Mouse (Mus musculus) E14TG2a.4 (cell line): ENCODE results near the gene Ethe1.

ENCODE experiments used
- H3K27me3 ChIP-seq: 2 replicates; pipeline ENCODE4 v1.6.1; 2014; ENCODE audit warnings: low read length, control low read depth; ENCODE audit not compliant: insufficient read depth
- H3K36me3 ChIP-seq: 2 replicates; pipeline ENCODE4 v1.6.1; 2014; ENCODE audit warnings: low read length, control low read depth; ENCODE audit not compliant: insufficient read depth
- H3K4me1 ChIP-seq: replicated peaks from 2 replicates; pipeline ENCODE4 v1.6.1; 2014; ENCODE audit warnings: low read depth, low read length, control low read depth
- H3K4me3 ChIP-seq: replicated peaks from 2 replicates; pipeline ENCODE4 v1.5.1; 2014; ENCODE audit warnings: mild to moderate bottlenecking, low read length
- H3K9me3 ChIP-seq: 2 replicates; pipeline ENCODE4 v1.6.1; 2014; ENCODE audit warnings: low read length, control low read depth
- CTCF ChIP-seq: conservative IDR thresholded peaks from 2 replicates; pipeline ENCODE4 v1.5.1; 2014; ENCODE audit warnings: low read length
- NANOG ChIP-seq: IDR thresholded peaks from 2 replicates; pipeline ENCODE4 v1.6.1; 2014; ENCODE audit warnings: borderline replicate concordance, low read length, mixed read lengths
- POU5F1 ChIP-seq: IDR thresholded peaks from 2 replicates; pipeline ENCODE4 v1.6.1; 2014; ENCODE audit warnings: low read length, borderline replicate concordance

The Ethe1 gene

DNA sequence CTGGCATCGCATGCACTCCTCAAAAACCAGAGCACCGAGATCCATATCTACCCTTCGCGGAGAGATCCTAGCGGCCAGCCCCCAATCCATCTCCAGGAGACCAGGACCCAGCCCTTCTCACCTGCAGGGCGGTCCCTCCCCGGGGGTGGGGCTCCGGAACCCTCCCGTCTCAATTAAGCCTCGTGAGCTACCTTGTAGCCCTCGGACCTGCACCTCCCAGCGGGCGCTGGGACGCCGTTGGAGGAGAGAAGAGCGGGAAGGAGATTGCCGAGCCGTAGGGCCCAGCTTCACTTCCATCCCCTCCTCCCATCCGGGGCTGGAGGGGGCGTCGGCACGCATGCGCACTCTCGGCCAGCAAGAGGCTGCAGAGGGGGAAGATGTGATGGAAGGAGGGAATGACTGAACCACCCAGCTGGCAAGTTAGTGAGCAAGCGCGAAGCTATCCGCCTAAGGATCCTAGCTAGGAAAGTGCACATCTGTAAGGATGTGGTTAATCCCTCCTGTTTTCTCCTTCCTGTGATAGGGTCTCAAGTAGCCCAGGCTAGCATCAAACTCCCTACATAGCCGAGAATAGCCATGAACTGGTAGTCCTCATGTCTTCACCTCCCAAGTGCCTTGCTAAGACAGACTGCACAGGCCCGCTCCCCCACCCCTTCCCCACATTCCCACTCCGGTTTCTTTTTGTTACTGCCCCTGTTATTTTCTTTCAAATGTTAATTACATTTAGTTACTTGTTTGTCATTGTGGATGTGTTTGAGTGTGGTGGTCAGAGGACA, at the start of gene Ethe1, which contains the start of gene Zfp575:
Ethe1 (plus strand) TSS at position 214 of the 776 bp plus-strand sequence.
Zfp575 (minus strand) TSS at position 312 of the 776 bp plus-strand sequence.
- Histone ChIP-seq H3K4me3 (peak within 1 kb of the TSS; percentile 80), H3K27me3 (peaks cover 38% of the 10 kb centered on the region), H3K4me1 (peaks cover 25% of the 10 kb centered on the region), H3K9me3 (peaks cover 32% of the 10 kb centered on the region), H3K36me3 (no peaks in the 10 kb centered on the region)
- TF ChIP-seq NANOG = no peak
- TF ChIP-seq POU5F1 = no peak
- TF ChIP-seq CTCF = no peak

GRCm38 (mm10) chr7:24537591-24537990, 49.8 kb upstream of the Ethe1 start:
- Histone ChIP-seq H3K9me3 (peaks cover 10% of the 10 kb centered on the region), H3K36me3 (peaks cover 5% of the 10 kb centered on the region; the same call in 1 of the 2 replicates), H3K4me1 (peaks cover 38% of the 10 kb centered on the region), H3K4me3 (no peak overlapping the region), H3K27me3 (peaks cover 17% of the 10 kb centered on the region)
- TF ChIP-seq CTCF = no peak
- no peak for TF ChIP-seq NANOG
- TF ChIP-seq POU5F1 = no peak

- Histone ChIP-seq H3K4me3 (no peak overlapping the region), H3K9me3 (peaks cover 10% of the 10 kb centered on the region), H3K36me3 (peaks cover 5% of the 10 kb centered on the region; the same call in 1 of the 2 replicates), H3K27me3 (peaks cover 17% of the 10 kb centered on the region), H3K4me1 (peaks cover 33% of the 10 kb centered on the region)
- no peak for TF ChIP-seq CTCF
- TF ChIP-seq NANOG = no peak
- TF ChIP-seq POU5F1 = no peak
Measured at GRCm38 (mm10) chr7:24538154-24538553, 49.2 kb upstream of the Ethe1 start.

DNA sequence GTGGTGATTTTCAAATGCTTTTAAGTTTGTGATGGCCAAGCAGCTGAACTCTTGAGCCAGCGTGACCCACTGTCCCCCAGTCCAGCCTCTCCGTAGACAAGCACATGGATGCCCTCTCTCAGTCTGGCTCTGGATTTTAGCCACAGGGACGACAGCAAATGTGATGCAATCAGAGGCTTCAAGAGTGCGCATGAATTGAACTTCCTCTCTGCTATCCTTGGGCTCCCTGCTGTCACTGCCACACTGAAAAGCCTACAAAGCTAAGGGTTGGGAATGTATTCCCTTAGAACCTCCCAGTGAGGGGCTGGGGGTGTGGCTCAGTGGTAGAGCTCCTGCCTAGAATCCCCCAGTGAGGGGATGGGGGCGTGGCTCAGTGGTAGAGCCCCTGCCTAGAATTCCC, 48.6 kb upstream of the Ethe1 start:
- Histone ChIP-seq H3K27me3 (peaks cover 12% of the 10 kb centered on the region), H3K4me3 (no peak overlapping the region), H3K36me3 (peaks cover 5% of the 10 kb centered on the region; the same call in 1 of the 2 replicates), H3K9me3 (peaks cover 10% of the 10 kb centered on the region), H3K4me1 (peaks cover 27% of the 10 kb centered on the region)
- TF ChIP-seq CTCF (no peak), POU5F1 (no peak), NANOG (no peak)

DNA sequence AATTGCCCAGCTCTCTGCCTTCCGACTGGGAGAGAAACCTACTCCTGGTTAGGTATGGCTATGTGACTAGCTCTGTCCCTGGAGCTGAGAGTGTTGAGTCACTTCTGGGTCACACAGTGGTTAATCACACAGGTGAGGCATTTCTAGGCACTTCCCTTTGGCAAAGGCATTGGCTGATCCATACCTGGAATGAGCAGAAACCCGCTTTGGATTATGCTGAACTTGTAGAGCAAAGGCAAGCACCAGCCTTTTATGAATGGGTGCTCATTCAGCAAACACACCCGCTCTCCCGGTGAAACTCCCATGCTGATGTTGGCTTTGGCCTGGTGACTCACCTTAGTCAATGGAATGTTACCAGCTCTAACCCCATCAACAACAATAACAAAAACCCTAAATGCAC, 47.7 kb upstream of the Ethe1 start:
- Histone ChIP-seq H3K9me3 (peaks cover 10% of the 10 kb centered on the region), H3K4me1 (peaks cover 23% of the 10 kb centered on the region), H3K4me3 (no peak overlapping the region), H3K36me3 (peaks cover 5% of the 10 kb centered on the region; the same call in 1 of the 2 replicates), H3K27me3 (peaks cover 9% of the 10 kb centered on the region)
- TF ChIP-seq CTCF = no peak
- TF ChIP-seq POU5F1 = no peak
- TF ChIP-seq NANOG = no peak

- H3K36me3 ChIP-seq = peaks cover 19% of the 10 kb centered on the region
- no peak for TF ChIP-seq NANOG
- TF ChIP-seq CTCF = peak; percentile 88
- H3K4me1 ChIP-seq = peaks cover 38% of the 10 kb centered on the region
- 0 out of 2 replicates have a peak, but pooled peaks cover 2% of the 10 kb centered on the region for H3K9me3 ChIP-seq
- no peaks in the 10 kb centered on the region for H3K27me3 ChIP-seq
- no peak overlapping the region for H3K4me3 ChIP-seq
Measured at GRCm38 (mm10) chr7:24544506-24544905, 42.8 kb upstream of the Ethe1 start.

DNA sequence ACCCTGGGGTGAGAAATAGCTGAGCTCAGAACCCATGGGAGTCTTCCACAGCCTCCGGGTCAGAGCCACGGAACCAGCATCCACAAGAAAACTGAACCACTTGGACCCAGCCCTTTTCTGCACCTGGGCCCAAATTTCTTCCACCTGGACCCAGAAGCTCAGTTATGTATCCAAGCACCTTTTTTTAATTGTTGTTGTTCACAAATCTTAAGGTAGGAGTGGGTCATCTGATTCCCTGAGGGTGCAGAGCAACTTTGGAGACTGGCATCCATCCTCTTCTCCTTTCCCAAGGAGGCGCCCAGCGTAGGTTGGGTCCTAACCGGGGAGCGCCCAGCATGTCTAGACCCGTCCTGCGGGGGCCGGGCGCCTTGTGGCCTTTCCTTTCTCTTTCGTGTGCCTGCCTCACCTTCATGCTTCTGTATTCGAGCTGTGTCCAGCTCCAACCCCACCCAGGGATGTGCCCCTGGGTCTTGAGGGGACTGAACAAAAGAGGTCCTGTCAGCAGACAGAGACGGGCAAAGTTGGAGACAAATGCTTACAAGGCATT, 41.2 kb upstream of the Ethe1 start, which contains the start of the genes Pinlyp and Xrcc1:
Pinlyp (minus strand) TSS at position 51 of the 547 bp plus-strand sequence.
Xrcc1 (plus strand) TSS at position 222 of the 547 bp plus-strand sequence.
- peaks cover 34% of the 10 kb centered on the region for H3K36me3 ChIP-seq
- peak within 1 kb of the TSS; percentile 96 for H3K4me3 ChIP-seq
- no peak for TF ChIP-seq CTCF
- no peak for TF ChIP-seq NANOG
- no peak for TF ChIP-seq POU5F1
- no peaks in the 10 kb centered on the region for H3K27me3 ChIP-seq
- no peaks in the 10 kb centered on the region for H3K9me3 ChIP-seq
- H3K4me1 ChIP-seq = peaks cover 54% of the 10 kb centered on the region

DNA sequence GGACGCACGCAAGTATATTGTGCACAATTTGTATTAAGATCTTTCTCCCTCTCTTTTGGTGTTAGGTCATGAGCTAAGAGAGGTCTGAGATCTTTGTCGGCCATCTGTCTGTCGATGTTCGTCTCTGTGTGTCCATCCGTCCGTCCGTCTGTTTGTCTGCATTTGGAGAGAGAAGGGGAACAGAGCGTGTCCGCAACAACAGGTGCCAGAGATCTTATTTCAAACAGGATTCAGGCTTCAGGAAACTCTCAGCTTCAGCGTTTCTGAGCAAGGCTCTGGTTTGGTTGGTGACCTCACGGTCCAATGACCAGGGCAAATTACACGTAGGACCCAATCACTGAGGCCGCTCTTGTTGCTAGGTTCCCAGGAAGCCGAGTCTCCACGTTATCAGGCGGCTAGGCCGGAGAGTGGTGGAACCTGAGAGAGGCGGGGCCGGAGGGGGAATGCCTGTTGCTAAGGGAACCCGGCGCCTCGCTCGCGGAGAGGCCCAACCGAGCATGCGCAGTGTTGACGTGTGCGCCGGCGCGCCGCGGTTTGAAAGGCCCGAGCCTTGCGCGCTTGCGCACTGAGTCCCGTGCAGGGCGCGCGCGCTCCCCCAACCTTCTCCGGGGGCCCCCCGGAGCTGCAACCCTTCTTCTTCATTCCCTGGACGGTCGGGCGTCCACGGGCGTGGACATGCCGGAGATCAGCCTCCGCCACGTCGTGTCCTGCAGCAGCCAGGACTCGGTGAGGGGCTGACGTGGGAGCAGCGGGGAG, 40.5 kb upstream of the Ethe1 start:
- Histone ChIP-seq H3K36me3 (peaks cover 40% of the 10 kb centered on the region), H3K27me3 (no peaks in the 10 kb centered on the region), H3K9me3 (no peaks in the 10 kb centered on the region), H3K4me3 (peak overlapping the region; percentile 96), H3K4me1 (peaks cover 60% of the 10 kb centered on the region)
- TF ChIP-seq POU5F1 (no peak), CTCF (no peak), NANOG (no peak)
